Mouse (Mus musculus): ENCODE data around the gene Slc8a2. TPM values are rescaled to one million over a fixed set of nuclear protein-coding genes. Genes with fewer than 3 reads are reported as not detected.

The Slc8a2 gene
- 0.18 and 0.20 TPM in 2 replicates for polyA plus RNA-seq (2016; fragmentation: Nextera tagmentation; extraction: Ambion mirVana)

- Histone ChIP-seq H3K4me1 (replicated peaks) (peaks cover 34% of the 10 kb centered on the region), H3K36me3 (peaks cover 26% of the 10 kb centered on the region), H3K4me3 (replicated peaks) (peak within 1 kb of the TSS; percentile 62), H3K4me2 (peak within 1 kb of the TSS; percentile 88), H3K27ac (peak within 1 kb of the TSS; percentile 83), H3K9ac (replicated peaks) (peak within 1 kb of the TSS; percentile 77), H3K27me3 (peaks cover 29% of the 10 kb centered on the region), H3K9me3 (no peaks in the 10 kb centered on the region)
- WGBS = 1% methylated on average over 12 of the region's 12 CpGs
- peak; percentile 75 for ATAC-seq (ENCODE audit: insufficient number of reproducible peaks, insufficient read depth, low FRiP score, low TSS enrichment, low read depth)
Measured at GRCm38 (mm10) chr7:16129421-16129845, at the start of gene Slc8a2. Gene Slc8a2 (plus strand): TSS chr7:16129826.

DNA sequence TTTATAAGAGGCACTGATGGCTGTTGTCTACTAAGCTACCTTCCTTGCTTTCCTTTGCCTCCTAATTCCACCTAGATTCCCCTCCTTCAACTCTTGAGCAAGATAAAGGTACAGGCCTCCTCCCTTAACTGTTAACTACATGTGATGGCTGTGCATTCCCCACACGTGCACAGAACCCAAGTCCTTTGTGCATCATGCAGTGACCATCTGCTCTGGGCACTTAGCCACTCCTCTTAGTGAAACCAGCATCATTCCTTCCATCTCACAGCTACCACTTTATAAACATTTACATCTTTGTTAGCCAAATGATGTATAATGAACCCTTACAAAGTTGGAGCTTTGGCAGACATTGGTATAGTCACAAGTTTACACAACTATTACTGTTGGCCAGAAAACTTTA is 49.7 kb upstream of the Slc8a2 start:
- 52% methylated on average over 1 of the region's 1 CpGs for WGBS
- no peak overlapping the region for H3K4me2 ChIP-seq

DNA sequence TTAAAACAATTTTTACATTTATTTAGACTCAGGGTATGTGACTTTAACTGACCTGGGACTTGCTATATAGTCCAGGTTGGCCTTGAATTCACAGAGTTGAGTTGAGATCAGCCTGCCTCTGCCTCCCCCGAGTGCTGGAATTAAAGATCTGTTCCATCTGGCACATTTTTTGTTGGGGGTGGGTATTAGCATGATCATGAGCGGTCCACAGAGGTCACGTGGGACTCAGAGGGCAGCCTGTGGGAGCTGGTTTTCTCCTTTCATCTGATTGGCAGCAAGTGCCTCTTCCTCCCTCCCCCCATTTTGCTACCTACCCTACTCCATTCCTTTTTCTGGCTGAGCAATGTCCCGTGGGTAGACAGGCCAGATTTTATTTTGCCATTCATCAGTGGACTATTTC is 49.0 kb upstream of the Slc8a2 start:
- H3K4me1 ChIP-seq (replicated peaks) = no peaks in the 10 kb centered on the region
- H3K9me3 ChIP-seq = no peaks in the 10 kb centered on the region
- no peak overlapping the region for H3K27ac ChIP-seq
- ATAC-seq (ENCODE audit: insufficient number of reproducible peaks, insufficient read depth, low FRiP score, low TSS enrichment, low read depth) = no peak
- H3K4me2 ChIP-seq = no peak overlapping the region
- H3K9ac ChIP-seq (replicated peaks) = no peak overlapping the region
- 73% methylated on average over 4 of the region's 4 CpGs for WGBS
- H3K27me3 ChIP-seq = peaks cover 3% of the 10 kb centered on the region; the same call in 1 of the 2 replicates
- H3K36me3 ChIP-seq = no peaks in the 10 kb centered on the region
- no peak overlapping the region for H3K4me3 ChIP-seq (replicated peaks)

More for the DNA sequence above, 49.7 kb upstream of the Slc8a2 start:
- Histone ChIP-seq H3K9me3 (no peaks in the 10 kb centered on the region), H3K4me1 (replicated peaks) (no peaks in the 10 kb centered on the region), H3K9ac (replicated peaks) (no peak overlapping the region), H3K36me3 (no peaks in the 10 kb centered on the region), H3K27ac (no peak overlapping the region), H3K27me3 (peaks cover 3% of the 10 kb centered on the region; the same call in 1 of the 2 replicates), H3K4me3 (replicated peaks) (no peak overlapping the region)
- ATAC-seq (ENCODE audit: insufficient number of reproducible peaks, insufficient read depth, low FRiP score, low TSS enrichment, low read depth) = no peak

GRCm38 (mm10) chr7:16083361-16083760 is 46.3 kb upstream of the Slc8a2 start:
- H3K9ac ChIP-seq (replicated peaks) = no peak overlapping the region
- ATAC-seq (ENCODE audit: insufficient number of reproducible peaks, insufficient read depth, low FRiP score, low TSS enrichment, low read depth) = no peak
- 57% methylated on average over 4 of the region's 4 CpGs for WGBS

DNA sequence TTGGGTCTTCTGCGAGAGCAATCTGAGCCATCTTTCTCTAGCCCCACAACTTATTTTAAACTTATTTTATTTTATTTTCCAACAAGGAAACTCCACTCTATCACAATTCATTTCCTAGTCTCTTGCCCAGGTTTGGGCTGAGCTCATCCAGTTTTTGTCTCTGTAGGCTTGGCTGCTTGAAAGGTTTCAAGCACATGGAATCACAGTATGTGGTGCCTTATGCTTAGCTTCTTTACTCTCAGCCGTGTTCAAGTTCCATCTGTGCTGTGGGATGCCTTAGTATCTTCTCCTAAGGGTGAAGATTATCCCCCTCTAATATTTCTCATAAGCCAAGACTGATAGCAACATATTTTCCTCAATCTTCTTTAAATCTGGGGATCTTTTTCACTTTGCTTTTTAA is 42.0 kb upstream of the Slc8a2 start:
- Histone ChIP-seq H3K27ac (no peak overlapping the region), H3K27me3 (peaks cover 3% of the 10 kb centered on the region; the same call in 1 of the 2 replicates), H3K36me3 (no peaks in the 10 kb centered on the region), H3K4me1 (replicated peaks) (no peaks in the 10 kb centered on the region), H3K9me3 (no peaks in the 10 kb centered on the region), H3K4me2 (no peak overlapping the region), H3K4me3 (replicated peaks) (no peak overlapping the region), H3K9ac (replicated peaks) (no peak overlapping the region)
- no peak for ATAC-seq (ENCODE audit: insufficient number of reproducible peaks, insufficient read depth, low FRiP score, low TSS enrichment, low read depth)
- 70% methylated on average over 2 of the region's 2 CpGs for WGBS

More at GRCm38 (mm10) chr7:16083361-16083760, 46.3 kb upstream of the Slc8a2 start:
- H3K4me3 ChIP-seq (replicated peaks) = no peak overlapping the region
- H3K4me1 ChIP-seq (replicated peaks) = no peaks in the 10 kb centered on the region
- H3K27ac ChIP-seq = no peak overlapping the region
- H3K36me3 ChIP-seq = no peaks in the 10 kb centered on the region
- no peak overlapping the region for H3K4me2 ChIP-seq
- peaks cover 3% of the 10 kb centered on the region; the same call in 1 of the 2 replicates for H3K27me3 ChIP-seq
- no peaks in the 10 kb centered on the region for H3K9me3 ChIP-seq

DNA sequence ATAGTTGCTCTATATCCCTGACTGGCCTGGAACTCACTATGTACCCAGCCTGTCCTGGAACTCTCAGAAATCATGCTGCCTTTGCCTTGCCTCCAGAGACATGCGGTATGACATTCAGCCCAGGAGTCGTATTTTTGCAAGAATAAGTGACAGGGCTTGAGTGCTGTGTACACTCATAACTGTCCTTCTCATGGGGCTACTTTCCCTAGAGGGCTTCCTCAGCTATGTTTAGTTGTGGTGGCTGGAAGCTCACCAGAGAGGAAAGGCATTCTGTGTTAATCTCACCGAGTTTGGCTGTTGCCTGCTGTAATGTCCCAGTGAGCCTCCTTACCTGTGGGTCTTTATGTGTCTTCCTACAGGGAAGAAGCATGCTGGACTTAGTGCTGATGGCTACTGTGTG is 35.0 kb upstream of the Slc8a2 start:
- no peaks in the 10 kb centered on the region for H3K9me3 ChIP-seq
- 0 out of 2 replicates have a peak, but pooled peaks cover 3% of the 10 kb centered on the region for H3K27me3 ChIP-seq
- no peak overlapping the region for H3K4me2 ChIP-seq
- ATAC-seq (ENCODE audit: insufficient number of reproducible peaks, insufficient read depth, low FRiP score, low TSS enrichment, low read depth) = no peak
- no peaks in the 10 kb centered on the region for H3K36me3 ChIP-seq
- no peak overlapping the region for H3K4me3 ChIP-seq (replicated peaks)
- H3K9ac ChIP-seq (replicated peaks) = no peak overlapping the region
- peaks cover 9% of the 10 kb centered on the region for H3K4me1 ChIP-seq (replicated peaks)
- H3K27ac ChIP-seq = no peak overlapping the region
- WGBS = 76% methylated on average over 3 of the region's 3 CpGs

DNA sequence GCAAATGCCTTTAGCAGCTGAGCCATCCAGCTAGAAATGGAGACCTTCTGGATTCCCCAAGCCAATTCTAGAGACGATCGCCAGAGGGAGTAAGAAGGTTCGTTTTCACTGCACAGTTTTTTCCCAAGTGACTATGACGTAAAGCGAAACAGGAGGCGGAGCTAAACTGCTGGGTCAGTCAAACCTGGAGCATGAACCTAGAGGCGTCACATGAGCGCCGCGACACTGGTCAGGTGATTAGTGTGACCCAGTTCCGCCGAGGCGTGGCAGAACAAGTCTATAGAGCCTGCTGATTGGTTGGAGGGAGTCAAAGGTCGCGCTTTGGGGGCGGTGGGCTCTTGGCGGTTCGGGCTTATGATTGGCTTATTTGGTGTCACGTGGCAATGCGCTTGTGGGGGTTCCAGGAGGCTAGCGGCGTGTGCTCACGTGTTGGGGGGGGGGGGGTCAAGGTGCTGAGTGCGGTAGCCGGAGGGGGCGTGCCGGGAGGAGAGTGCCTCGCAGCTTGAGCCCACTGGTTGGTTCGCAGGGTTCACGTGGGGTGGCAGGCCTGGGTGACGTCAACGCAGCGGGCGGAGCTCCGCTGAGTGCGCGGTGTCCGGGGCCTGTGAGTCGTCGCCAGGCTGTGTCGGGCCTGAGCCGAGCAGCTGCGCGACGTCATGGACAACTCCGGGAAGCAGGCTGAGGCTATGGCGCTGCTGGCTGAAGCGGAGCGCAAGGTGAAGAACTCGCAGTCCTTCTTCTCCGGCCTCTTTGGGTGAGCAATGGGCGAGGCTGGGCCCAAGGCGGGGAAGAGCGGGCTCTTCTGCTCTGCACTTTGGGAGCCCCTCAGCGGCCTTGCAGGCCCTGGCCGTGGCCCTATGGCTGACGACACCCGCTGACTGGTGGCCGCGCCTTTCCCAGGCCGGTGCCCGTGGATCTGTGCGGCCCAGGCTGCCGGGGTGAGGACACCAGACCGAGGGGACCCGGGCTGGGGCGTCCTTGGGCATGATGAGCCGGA is 31.3 kb upstream of the Slc8a2 start, which contains the start of gene Napa:
TSS of gene Napa (plus strand) at position 438 of the 997 bp plus-strand sequence.
- peak within 1 kb of the TSS; percentile 93 for H3K4me3 ChIP-seq (replicated peaks)
- no peaks in the 10 kb centered on the region for H3K9me3 ChIP-seq
- ATAC-seq (ENCODE audit: insufficient number of reproducible peaks, insufficient read depth, low FRiP score, low TSS enrichment, low read depth) = peak; percentile 98
- H3K4me1 ChIP-seq (replicated peaks) = peaks cover 19% of the 10 kb centered on the region
- peak within 1 kb of the TSS; percentile 80 for H3K27ac ChIP-seq
- 0 out of 2 replicates have a peak, but pooled peaks cover 3% of the 10 kb centered on the region for H3K27me3 ChIP-seq
- H3K4me2 ChIP-seq = peak within 1 kb of the TSS; percentile 86
- WGBS = under 1% methylated on average over 68 of the region's 68 CpGs
- H3K9ac ChIP-seq (replicated peaks) = peak within 1 kb of the TSS; percentile 96
- H3K36me3 ChIP-seq = peaks cover 27% of the 10 kb centered on the region

GRCm38 (mm10) chr7:16099901-16100300 is 29.7 kb upstream of the Slc8a2 start:
- Histone ChIP-seq H3K36me3 (peaks cover 43% of the 10 kb centered on the region), H3K4me3 (replicated peaks) (peak overlapping the region; percentile 93; the same call in 1 of the 2 replicates), H3K9me3 (no peaks in the 10 kb centered on the region), H3K27me3 (no peaks in the 10 kb centered on the region), H3K9ac (replicated peaks) (peak overlapping the region; percentile 96; the same call in 1 of the 2 replicates), H3K27ac (no peak overlapping the region), H3K4me2 (peak overlapping the region; percentile 86), H3K4me1 (replicated peaks) (peaks cover 19% of the 10 kb centered on the region)
- 84% methylated on average over 4 of the region's 4 CpGs for WGBS
- no peak for ATAC-seq (ENCODE audit: insufficient number of reproducible peaks, insufficient read depth, low FRiP score, low TSS enrichment, low read depth)

DNA sequence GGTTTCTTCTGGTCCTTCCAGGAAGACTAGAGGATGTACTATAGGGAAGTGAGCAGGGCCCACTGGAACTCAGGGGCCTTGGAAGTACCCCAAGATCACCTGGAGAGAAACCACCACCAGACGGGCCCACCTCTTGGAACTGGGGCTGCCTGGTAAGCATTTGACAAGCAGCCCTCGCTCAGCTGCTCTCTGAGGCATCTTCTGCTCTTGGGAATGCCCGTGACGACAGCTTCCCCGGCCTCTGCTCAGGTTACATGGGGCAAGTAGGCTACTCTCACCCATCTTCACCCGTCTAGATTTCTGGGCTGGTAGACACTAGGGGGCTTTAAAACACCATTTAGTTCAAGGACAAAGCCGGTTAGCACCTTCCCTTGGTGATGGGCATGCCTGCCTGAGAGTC is 28.5 kb upstream of the Slc8a2 start:
- no peak overlapping the region for H3K4me3 ChIP-seq (replicated peaks)
- no peak overlapping the region for H3K4me2 ChIP-seq
- no peak overlapping the region for H3K9ac ChIP-seq (replicated peaks)
- peaks cover 52% of the 10 kb centered on the region for H3K36me3 ChIP-seq
- H3K27me3 ChIP-seq = no peaks in the 10 kb centered on the region
- no peaks in the 10 kb centered on the region for H3K9me3 ChIP-seq
- H3K4me1 ChIP-seq (replicated peaks) = peaks cover 19% of the 10 kb centered on the region
- WGBS = 73% methylated on average over 7 of the region's 7 CpGs
- no peak overlapping the region for H3K27ac ChIP-seq
- ATAC-seq (ENCODE audit: insufficient number of reproducible peaks, insufficient read depth, low FRiP score, low TSS enrichment, low read depth) = no peak

DNA sequence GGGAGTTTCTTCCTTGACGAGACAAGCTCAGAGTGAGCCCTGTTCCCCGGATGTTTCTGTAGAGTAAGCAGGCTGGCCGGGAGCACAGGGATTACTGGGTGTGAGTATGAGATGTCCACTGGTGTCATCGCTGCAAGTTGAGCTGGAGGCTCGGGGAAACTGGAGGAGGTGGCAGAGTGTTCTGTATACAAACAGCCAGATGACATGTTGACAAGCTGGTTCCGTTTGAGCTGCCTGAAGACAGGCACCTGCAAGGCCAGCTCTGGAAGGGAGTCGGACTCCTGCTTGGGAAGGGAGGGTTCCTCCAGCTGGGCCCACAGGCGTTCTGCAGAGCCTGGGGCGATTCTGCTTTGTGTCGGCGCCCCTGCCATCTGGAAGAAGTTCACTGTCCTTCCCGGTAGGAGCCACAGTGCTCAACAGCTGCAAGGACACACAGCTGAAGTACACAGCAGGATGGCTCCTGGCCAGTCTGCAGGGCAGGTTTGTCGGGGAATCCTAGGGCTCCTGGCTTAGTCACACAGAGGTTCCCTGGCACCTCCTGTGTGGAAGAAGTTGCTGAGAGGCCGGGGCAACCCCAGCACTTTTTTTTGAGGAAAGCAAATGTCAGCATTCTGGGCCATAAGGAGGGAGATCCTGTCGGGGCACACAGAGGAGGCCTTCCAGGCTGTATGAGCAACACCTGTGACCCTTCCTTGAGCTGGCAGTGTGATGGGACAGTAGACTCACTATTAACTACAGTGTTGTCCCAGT is 27.7 kb upstream of the Slc8a2 start:
- no peaks in the 10 kb centered on the region for H3K27me3 ChIP-seq
- ATAC-seq (ENCODE audit: insufficient number of reproducible peaks, insufficient read depth, low FRiP score, low TSS enrichment, low read depth) = no peak
- H3K36me3 ChIP-seq = peaks cover 56% of the 10 kb centered on the region
- no peak overlapping the region for H3K4me2 ChIP-seq
- H3K4me3 ChIP-seq (replicated peaks) = no peak overlapping the region
- H3K4me1 ChIP-seq (replicated peaks) = peaks cover 19% of the 10 kb centered on the region
- H3K9me3 ChIP-seq = no peaks in the 10 kb centered on the region
- WGBS = 77% methylated on average over 15 of the region's 15 CpGs
- H3K9ac ChIP-seq (replicated peaks) = no peak overlapping the region
- H3K27ac ChIP-seq = no peak overlapping the region
